Mouse (Mus musculus): Measurements from ENCODE around the gene Nckipsd.

The Nckipsd gene

GRCm38 (mm10) chr9:108808163-108808665 lies at the start of gene Nckipsd:
Gene Nckipsd (plus strand): TSS chr9:108808368.
- DNase-seq = peak; percentile 96

GRCm38 (mm10) chr9:108759121-108759520 lies 49.0 kb upstream of the Nckipsd start:
- DNase-seq = no peak

GRCm38 (mm10) chr9:108759805-108760204 lies 48.4 kb upstream of the Nckipsd start:
- DNase-seq = peak; percentile 79

DNA sequence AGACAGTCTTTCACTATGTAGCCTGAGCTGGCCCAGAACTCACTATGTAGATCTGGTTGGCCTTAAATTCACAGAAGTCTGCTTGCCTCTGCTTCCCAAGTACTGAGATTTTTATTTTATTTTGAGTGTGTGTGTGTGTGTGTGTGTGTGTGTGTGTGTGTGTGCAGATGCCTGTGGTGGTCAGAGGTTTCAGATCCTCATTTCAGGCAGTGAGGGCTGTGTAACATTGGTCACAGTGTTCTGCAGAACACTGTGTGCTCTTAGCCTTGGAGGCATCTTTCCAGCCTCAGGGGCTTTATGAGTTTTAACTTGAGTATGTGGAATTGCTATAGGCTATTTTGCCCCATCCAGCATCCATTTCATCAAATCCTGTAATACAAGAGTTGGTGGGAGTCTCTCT lies 46.6 kb upstream of the Nckipsd start:
- no peak for DNase-seq

DNA sequence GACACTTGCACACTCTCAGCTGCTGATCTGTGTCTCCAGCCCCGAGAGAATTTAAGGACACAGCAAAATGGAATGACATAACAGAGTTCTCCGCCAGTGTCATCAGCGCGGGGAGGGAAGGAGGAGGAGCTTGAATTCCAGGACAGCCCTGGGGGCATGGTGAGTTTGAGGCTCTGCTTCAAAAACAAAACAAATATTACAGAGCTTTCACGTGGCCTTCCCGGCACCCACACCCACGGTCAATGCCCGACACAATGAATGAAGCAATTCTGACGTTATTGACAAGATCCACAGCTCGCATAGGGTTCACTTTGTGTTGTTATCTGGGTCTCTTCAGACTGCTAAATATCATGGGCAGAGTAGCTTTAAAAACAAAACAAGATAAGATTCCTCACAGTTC lies 43.2 kb upstream of the Nckipsd start:
- no peak for DNase-seq

DNA sequence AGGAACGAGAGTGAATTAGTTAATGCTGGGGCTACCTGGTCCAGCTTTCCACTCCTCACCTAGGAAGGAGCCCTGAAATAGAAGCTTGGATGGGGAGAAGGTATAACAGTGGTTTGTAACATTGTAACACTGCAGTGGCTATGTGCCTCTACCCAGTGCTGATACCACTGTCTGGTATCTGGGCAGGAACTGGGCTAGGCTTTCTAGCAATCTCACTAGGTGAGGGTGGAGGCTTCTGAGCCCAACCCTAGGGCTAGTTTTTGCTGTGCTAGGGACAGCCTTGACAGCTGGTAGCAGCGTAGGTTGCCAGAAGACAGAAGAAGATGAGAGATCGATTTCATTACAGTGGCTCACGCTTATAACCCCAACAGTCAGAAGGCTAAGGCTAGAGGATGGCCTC lies 31.6 kb upstream of the Nckipsd start:
- no peak for DNase-seq

DNA sequence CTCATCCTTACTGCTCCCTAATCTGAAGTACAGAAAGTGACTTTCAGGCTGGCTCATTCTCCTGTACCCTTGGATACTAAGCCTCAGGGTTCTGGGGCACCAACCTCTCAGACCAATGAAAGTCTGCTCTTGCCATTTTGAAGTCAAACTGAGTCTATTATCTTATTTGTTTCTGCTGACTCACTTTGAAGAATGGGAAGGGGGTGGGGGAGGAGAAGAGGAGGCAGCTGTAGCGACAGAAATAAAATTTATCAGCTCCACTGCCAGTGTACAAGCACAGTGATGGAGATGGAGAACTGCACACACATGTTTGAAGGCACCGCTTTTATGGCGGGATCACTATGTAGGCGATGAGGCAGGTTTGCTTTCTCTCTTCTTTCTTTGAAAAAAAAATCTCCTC lies 30.9 kb upstream of the Nckipsd start:
- no peak for DNase-seq

GRCm38 (mm10) chr9:108780959-108781358 lies 27.2 kb upstream of the Nckipsd start:
- DNase-seq = no peak

DNA sequence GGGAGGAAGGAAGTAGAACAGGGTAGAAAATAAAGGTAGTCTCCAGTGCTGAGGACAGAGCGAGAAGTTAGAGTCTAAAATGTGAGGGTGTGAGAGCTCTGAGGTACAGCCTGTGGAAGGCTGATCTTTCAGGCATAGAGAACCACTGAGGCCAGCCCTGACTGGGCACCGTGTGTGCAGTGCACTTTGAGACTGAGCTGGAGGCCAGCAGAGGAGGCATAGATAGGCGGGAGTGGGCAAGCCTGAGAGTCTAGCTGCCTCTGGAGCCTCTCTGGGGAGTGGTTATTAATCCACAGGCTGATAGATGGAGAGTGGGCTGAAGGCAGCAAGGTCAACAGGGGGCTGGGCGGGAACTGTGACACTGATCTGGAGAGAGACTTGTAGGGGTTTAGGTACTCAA lies 26.3 kb upstream of the Nckipsd start:
- no peak for DNase-seq

DNA sequence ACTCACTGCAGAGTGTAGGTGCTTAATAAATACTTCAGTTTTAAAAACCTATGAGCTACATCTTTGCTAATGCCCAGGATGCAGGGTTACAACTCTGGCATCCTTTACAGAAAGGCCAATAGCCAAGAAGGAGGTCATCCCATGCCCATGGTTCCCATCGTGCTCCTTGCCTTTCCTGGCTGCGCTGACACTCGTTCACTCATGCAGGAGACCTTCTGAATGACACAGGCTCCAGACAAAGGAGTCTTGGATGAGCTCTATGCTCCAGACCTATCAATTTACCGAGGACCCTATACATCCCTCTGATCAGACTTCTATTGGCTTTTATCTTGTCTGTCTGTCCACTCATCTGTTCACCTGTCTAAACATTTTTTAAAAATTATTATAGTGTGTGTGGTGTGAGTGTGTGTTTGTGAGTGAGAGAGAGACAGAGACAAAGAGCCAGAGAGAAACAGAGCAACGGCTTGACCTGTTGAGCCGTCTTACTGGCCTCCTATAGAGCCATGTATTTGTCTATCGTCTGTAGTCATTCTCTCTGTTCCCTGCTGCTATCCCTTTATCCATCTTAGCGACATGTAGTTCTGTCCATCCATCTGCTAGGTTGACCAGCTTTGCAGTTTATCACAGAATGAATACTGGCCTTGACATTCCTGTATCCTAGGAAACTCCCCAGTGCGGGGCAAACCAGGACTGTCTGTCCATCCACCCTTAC lies 25.2 kb upstream of the Nckipsd start:
- no peak for DNase-seq

GRCm38 (mm10) chr9:108783548-108784463 lies 24.4 kb upstream of the Nckipsd start, which contains the start of gene Ip6k2:
Gene Ip6k2 (plus strand): TSS chr9:108783796.
- peak; percentile 98 for DNase-seq

GRCm38 (mm10) chr9:108785416-108785815 lies 22.8 kb upstream of the Nckipsd start:
- DNase-seq = no peak

DNA sequence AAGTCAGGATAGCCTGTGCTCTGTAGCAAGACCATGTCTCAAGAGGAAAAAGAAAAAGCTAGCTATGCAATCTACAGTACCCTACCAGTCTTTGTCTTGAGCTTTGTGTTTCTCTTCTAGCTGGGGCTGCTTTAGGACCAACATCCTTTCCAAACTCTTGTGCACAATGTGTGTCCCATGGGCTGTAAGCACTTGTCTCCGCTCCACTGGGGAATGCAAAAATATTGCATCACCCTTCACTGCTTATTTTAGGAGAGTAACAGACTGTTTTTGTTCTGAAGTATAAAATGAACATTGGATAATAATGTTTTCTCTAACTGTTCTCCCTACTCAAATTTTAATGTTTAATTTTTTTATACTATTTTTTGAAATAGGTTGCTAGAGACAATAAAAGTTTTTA lies 21.7 kb upstream of the Nckipsd start:
- peak; percentile 58 for DNase-seq

DNA sequence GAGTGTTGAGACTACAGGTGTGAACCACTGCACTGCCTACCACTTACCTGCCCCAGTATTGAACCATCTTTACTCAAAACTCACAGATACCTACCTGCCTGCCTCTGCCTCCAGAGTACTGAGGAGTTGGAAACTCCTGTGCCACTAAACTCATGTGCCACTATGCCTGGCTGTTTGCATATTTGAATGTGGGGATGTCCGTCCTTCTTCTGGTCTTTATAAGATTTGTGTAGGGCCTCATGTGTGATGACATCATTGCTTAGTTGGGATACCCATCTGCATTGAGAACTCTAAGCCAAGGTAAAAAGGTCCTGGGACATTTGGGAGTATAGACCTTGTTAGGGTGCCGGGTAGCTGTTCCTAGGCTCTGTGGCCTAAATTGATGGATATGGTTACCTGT lies 21.1 kb upstream of the Nckipsd start:
- no peak for DNase-seq

GRCm38 (mm10) chr9:108788713-108789112 lies 19.5 kb upstream of the Nckipsd start:
- no peak for DNase-seq

DNA sequence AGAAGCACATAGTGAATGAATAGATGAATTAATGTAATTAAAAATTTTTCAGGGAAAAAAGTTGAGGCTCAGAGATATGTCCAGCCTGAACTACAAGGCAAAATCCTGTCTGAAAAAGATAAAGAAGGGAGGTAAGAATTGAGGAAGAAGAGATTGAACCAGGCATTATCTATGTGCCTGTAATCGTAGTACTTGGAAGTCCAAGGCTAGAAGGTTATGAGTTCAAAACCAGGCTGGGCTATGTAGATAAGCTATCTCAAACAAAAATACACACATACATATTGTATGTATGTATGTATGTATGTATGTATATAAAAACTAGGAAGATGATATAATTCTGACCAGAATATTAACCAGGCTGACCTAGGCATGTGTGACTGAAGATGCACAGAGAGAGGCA lies 15.9 kb upstream of the Nckipsd start:
- no peak for DNase-seq

DNA sequence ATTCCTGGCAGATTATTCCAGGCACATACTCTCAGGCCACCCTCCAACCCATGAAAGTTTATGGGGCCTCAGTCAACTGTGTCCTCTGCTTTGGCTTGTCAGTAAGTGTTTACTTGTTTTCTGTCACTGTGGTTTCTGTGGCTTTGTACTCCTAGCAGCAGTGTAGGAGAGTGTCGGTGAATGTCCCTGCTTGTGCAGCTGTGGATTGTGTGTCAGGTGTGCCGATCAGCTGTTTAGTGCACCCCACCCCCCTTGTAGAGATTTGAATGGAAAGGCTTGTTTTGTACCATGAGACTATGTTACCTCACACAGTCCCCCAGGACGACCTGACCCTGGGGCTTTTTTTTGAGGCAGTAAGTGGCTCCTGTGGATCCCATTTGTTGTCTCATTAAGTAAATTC lies 15.4 kb upstream of the Nckipsd start:
- no peak for DNase-seq

DNA sequence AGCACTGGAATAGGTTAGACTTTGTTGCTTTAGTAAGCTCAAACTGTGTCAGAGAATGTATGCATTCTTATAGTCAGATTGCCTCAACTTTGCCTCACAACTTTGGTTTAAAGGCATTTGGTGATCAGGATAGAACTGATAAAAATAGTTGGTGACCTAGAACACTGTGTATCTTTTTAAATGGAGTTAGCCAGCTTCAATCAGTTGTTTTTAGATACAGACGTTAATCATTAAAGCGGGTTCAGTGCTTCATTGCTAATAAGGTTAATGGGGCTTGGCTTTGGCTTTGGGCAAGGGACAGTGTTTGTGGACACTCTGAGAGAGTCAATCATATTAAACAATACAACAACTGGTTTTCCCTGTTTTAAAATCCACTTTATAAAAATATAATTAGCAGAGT lies 12.9 kb upstream of the Nckipsd start:
- DNase-seq = no peak

GRCm38 (mm10) chr9:108795762-108796161 lies 12.4 kb upstream of the Nckipsd start:
- DNase-seq = peak; percentile 91

GRCm38 (mm10) chr9:108796351-108796981 lies 11.7 kb upstream of the Nckipsd start:
- peak; percentile 69 for DNase-seq

DNA sequence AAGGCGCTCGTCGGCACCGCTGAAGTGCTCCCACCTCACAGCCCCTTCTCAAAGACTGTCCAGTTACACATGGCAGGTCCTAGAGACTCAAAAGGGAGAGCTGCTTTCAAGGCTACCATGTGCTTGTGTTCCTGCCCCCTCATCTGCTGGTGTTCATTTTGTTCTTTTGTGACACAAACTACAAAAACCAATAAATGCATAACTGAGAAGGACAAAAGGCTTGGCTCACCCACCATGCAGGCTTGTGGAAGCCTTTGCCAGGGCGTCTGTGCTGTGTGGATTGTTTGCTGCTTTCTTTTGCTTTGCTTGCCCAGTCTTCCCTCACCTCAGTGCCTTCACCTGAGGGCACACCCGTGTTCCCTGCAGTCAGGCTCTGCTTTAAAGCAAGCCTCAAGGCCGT lies 10.7 kb upstream of the Nckipsd start:
- no peak for DNase-seq

GRCm38 (mm10) chr9:108798508-108799075 lies 9.6 kb upstream of the Nckipsd start:
- no peak for DNase-seq

DNA sequence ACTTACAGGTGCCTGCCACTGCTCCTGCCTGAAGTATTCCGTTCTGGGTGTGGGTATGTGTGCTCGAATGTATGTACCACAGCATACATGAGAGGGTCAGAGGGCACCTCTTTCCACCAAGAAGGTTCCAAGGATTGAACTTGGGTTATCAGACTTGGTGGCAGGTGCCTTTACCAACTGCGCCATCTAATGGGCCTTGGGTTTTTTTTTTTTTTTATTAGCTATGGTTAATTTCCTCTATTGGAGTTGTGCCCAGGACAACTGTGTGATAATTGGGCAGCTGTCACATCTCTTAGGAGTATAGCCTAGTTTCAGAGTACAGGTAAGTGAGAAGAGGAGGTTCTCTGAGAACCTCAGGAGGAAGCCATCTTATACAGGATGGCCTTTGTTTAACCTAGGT lies 8.6 kb upstream of the Nckipsd start:
- no peak for DNase-seq

Measured in lung, postnatal 36 days (tissue).